Mouse (Mus musculus): ENCODE measurements around the gene Mael.

GRCm38 (mm10) chr1:166189821-166190220 lies 48.7 kb downstream of the Mael start:
- TF ChIP-seq CTCF (IDR thresholded peaks at IDR 0.05; ENCODE audit: low read depth, low read length) (no peak), EP300 (IDR thresholded peaks at IDR 0.05; ENCODE audit: insufficient read depth, low read depth, low read length) (no peak), POLR2A (IDR thresholded peaks at IDR 0.05; ENCODE audit: insufficient read depth, low read length) (no peak)

Data from ES-Bruce4 (cell line).